Mouse (Mus musculus): ENCODE data around the gene Macf1. TPM values are rescaled to one million over a fixed set of nuclear protein-coding genes. Genes with fewer than 3 reads are reported as not detected.
"Not testable (repeated sequence)": the region's sequence is repeated elsewhere in the genome, so short reads cannot be mapped to it uniquely, and the experiment has no call there.

The Macf1 gene
- polyA plus RNA-seq, 1 experiment, result 22.3 TPM

- 43% methylated on average over 8 of the region's 8 CpGs for WGBS
- no peaks in the 10 kb centered on the region; the same call in 1 of the 2 replicates for H3K36me3 ChIP-seq (ENCODE audit: control insufficient read depth, insufficient read depth, low read length)
- peak overlapping the region; percentile 36; the same call in 1 of the 2 replicates for H3K27ac ChIP-seq (ENCODE audit: insufficient read depth, low read depth, low read length)
- TF ChIP-seq POLR2A (IDR thresholded peaks at IDR 0.05; ENCODE audit: low read depth, low read length) (no peak), CTCF (IDR thresholded peaks at IDR 0.05; ENCODE audit: extremely low read depth, insufficient read length, insufficient replicate concordance, low read depth, low read length) (no peak)
- no peaks in the 10 kb centered on the region for H3K27me3 ChIP-seq (ENCODE audit: control insufficient read depth, insufficient read depth, low read length)
- H3K4me3 ChIP-seq (ENCODE audit: low read depth, low read length), result peak overlapping the region; percentile 24; the same call in 1 of the 2 replicates
- no peaks in the 10 kb centered on the region for H3K4me1 ChIP-seq (ENCODE audit: control insufficient read depth, insufficient read depth, insufficient read length, low read length)
Measured at GRCm38 (mm10) chr4:123527607-123528010, 156.6 kb downstream of the Macf1 start.

- Histone ChIP-seq H3K27me3 (ENCODE audit: control insufficient read depth, insufficient read depth, low read length) (no peaks in the 10 kb centered on the region), H3K36me3 (ENCODE audit: control insufficient read depth, insufficient read depth, low read length) (no peaks in the 10 kb centered on the region; the same call in 1 of the 2 replicates), H3K27ac (ENCODE audit: insufficient read depth, low read depth, low read length) (no peak overlapping the region), H3K4me3 (ENCODE audit: low read depth, low read length) (peak overlapping the region; percentile 25; the same call in 1 of the 2 replicates), H3K4me1 (ENCODE audit: control insufficient read depth, insufficient read depth, insufficient read length, low read length) (no peaks in the 10 kb centered on the region)
- 64% methylated on average over 10 of the region's 10 CpGs for WGBS
- TF ChIP-seq POLR2A (IDR thresholded peaks at IDR 0.05; ENCODE audit: low read depth, low read length), result no peak
- no peak for TF ChIP-seq CTCF (IDR thresholded peaks at IDR 0.05; ENCODE audit: extremely low read depth, insufficient read length, insufficient replicate concordance, low read depth, low read length)
Measured at GRCm38 (mm10) chr4:123526779-123527280, 157.3 kb downstream of the Macf1 start.

GRCm38 (mm10) chr4:123524746-123525145 is 159.4 kb downstream of the Macf1 start:
- TF ChIP-seq CTCF (IDR thresholded peaks at IDR 0.05; ENCODE audit: extremely low read depth, insufficient read length, insufficient replicate concordance, low read depth, low read length) (no peak), POLR2A (IDR thresholded peaks at IDR 0.05; ENCODE audit: low read depth, low read length) (no peak)
- H3K27ac ChIP-seq (ENCODE audit: insufficient read depth, low read depth, low read length), result no peak overlapping the region
- 91% methylated on average over 5 of the region's 5 CpGs for WGBS
- H3K36me3 ChIP-seq (ENCODE audit: control insufficient read depth, insufficient read depth, low read length), result no peaks in the 10 kb centered on the region; the same call in 1 of the 2 replicates
- H3K27me3 ChIP-seq (ENCODE audit: control insufficient read depth, insufficient read depth, low read length), result no peaks in the 10 kb centered on the region
- no peak overlapping the region for H3K4me3 ChIP-seq (ENCODE audit: low read depth, low read length)
- no peaks in the 10 kb centered on the region for H3K4me1 ChIP-seq (ENCODE audit: control insufficient read depth, insufficient read depth, insufficient read length, low read length)

GRCm38 (mm10) chr4:123520123-123520522 is 164.0 kb downstream of the Macf1 start:
- H3K4me3 ChIP-seq (ENCODE audit: low read depth, low read length); H3K36me3 ChIP-seq (ENCODE audit: control insufficient read depth, insufficient read depth, low read length); H3K27me3 ChIP-seq (ENCODE audit: control insufficient read depth, insufficient read depth, low read length); H3K4me1 ChIP-seq (ENCODE audit: control insufficient read depth, insufficient read depth, insufficient read length, low read length); H3K27ac ChIP-seq (ENCODE audit: insufficient read depth, low read depth, low read length): not testable (repeated sequence)
- WGBS, result 87% methylated on average over 5 of the region's 5 CpGs

- no peaks in the 10 kb centered on the region for H3K4me1 ChIP-seq (ENCODE audit: control insufficient read depth, insufficient read depth, insufficient read length, low read length)
- TF ChIP-seq POLR2A (IDR thresholded peaks at IDR 0.05; ENCODE audit: low read depth, low read length) (no peak), CTCF (IDR thresholded peaks at IDR 0.05; ENCODE audit: extremely low read depth, insufficient read length, insufficient replicate concordance, low read depth, low read length) (no peak)
- H3K27ac ChIP-seq (ENCODE audit: insufficient read depth, low read depth, low read length), result no peak overlapping the region
- WGBS, result 25% methylated on average over 1 of the region's 1 CpGs
- peaks cover 8% of the 10 kb centered on the region for H3K36me3 ChIP-seq (ENCODE audit: control insufficient read depth, insufficient read depth, low read length)
- no peak overlapping the region for H3K4me3 ChIP-seq (ENCODE audit: low read depth, low read length)
- H3K27me3 ChIP-seq (ENCODE audit: control insufficient read depth, insufficient read depth, low read length), result no peaks in the 10 kb centered on the region
Measured at GRCm38 (mm10) chr4:123515673-123516072, 168.5 kb downstream of the Macf1 start.

- 40% methylated on average over 1 of the region's 1 CpGs for WGBS
- no peak for TF ChIP-seq CTCF (IDR thresholded peaks at IDR 0.05; ENCODE audit: extremely low read depth, insufficient read length, insufficient replicate concordance, low read depth, low read length)
- TF ChIP-seq POLR2A (IDR thresholded peaks at IDR 0.05; ENCODE audit: low read depth, low read length), result no peak
- Histone ChIP-seq H3K36me3 (ENCODE audit: control insufficient read depth, insufficient read depth, low read length) (peaks cover 42% of the 10 kb centered on the region), H3K4me1 (ENCODE audit: control insufficient read depth, insufficient read depth, insufficient read length, low read length) (no peaks in the 10 kb centered on the region), H3K27me3 (ENCODE audit: control insufficient read depth, insufficient read depth, low read length) (no peaks in the 10 kb centered on the region), H3K27ac (ENCODE audit: insufficient read depth, low read depth, low read length) (no peak overlapping the region), H3K4me3 (ENCODE audit: low read depth, low read length) (no peak overlapping the region)
Measured at GRCm38 (mm10) chr4:123510201-123510600, 174.0 kb downstream of the Macf1 start.

- Histone ChIP-seq H3K27ac (ENCODE audit: insufficient read depth, low read depth, low read length) (no peak overlapping the region), H3K27me3 (ENCODE audit: control insufficient read depth, insufficient read depth, low read length) (no peaks in the 10 kb centered on the region), H3K36me3 (ENCODE audit: control insufficient read depth, insufficient read depth, low read length) (peaks cover 49% of the 10 kb centered on the region), H3K4me3 (ENCODE audit: low read depth, low read length) (no peak overlapping the region), H3K4me1 (ENCODE audit: control insufficient read depth, insufficient read depth, insufficient read length, low read length) (no peaks in the 10 kb centered on the region)
- WGBS, result 74% methylated on average over 3 of the region's 3 CpGs
- TF ChIP-seq POLR2A (IDR thresholded peaks at IDR 0.05; ENCODE audit: low read depth, low read length) (no peak), CTCF (IDR thresholded peaks at IDR 0.05; ENCODE audit: extremely low read depth, insufficient read length, insufficient replicate concordance, low read depth, low read length) (no peak)
Measured at GRCm38 (mm10) chr4:123489086-123489485, 195.1 kb downstream of the Macf1 start.
